Mouse (Mus musculus): ENCODE results near the gene Retnla.
"Not testable (repeated sequence)": the region's sequence is repeated elsewhere in the genome, so short reads cannot be mapped to it uniquely, and the experiment has no call there.

The Retnla gene
- long read RNA-seq, experiment 1, partial matches to known transcripts = 0 of 4 reads
- long read RNA-seq, experiment 1, other reads (novel, unspliced or antisense) = 0 of 4 reads
- long read RNA-seq, experiment 2, transcript Retnla-201 (4 exons, 599 nt) = major isoform, 9 of 10 reads
- long read RNA-seq, experiment 2, partial matches to known transcripts = 1 of 10 reads
- long read RNA-seq, experiment 2, other reads (novel, unspliced or antisense) = 0 of 10 reads

DNA sequence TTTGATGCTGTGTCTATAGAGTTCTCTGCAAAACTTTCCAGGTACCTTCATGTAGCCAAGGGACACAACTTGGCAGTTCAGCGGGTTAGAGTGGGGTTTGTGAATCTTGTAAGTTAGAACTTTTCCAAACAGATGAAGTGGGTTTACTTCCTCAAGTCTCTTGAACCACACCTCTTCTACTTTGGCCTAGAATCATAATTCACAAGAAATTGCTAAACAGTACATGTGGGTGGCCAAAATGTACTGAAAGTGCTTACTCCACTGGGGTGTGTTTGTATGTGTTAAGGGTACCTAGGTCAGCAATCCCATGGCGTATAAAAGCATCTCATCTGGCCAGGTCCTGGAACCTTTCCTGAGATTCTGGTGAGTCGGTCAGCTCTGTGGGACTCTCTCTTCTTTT lies at the start of gene Retnla:
Gene Retnla, plus strand, starts transcription at position 286 of the 400 bp plus-strand sequence.
- intact Hi-C loops (cut with DNase I) = no loop called here

DNA sequence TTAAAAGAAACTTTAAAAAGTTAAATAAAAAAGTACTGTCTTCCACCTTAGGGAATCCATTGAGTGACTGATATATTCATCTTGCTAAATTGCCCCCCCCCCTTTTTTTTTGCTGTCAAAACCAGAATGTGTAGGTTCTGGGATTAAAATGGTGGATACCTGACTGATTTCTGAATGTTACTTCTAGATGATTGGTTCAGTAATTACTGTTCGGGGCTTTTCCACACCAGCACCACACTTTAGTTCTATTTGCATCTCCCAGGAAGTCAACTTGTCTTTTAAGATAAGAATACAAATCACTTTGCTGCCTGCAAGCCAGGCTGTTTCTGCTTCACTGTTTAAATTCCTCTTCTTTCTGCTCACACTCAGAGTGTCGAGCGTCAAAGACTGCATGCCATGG lies 44.1 kb upstream of the Retnla start:
- intact Hi-C loops (cut with DNase I) = no loop called here

GRCm38 (mm10) chr16:48799470-48799869 lies 42.9 kb upstream of the Retnla start:
- intact Hi-C loops (cut with DNase I) = no loop called here

GRCm38 (mm10) chr16:48800906-48801305 lies 41.4 kb upstream of the Retnla start:
- intact Hi-C loops (cut with DNase I) = no loop called here

GRCm38 (mm10) chr16:48805412-48805811 lies 36.9 kb upstream of the Retnla start:
- intact Hi-C loops (cut with DNase I) = no loop called here

GRCm38 (mm10) chr16:48806521-48806920 lies 35.8 kb upstream of the Retnla start:
- intact Hi-C loops (cut with DNase I) = no loop called here

GRCm38 (mm10) chr16:48809374-48809773 lies 33.0 kb upstream of the Retnla start:
- intact Hi-C loops (cut with DNase I) = no loop called here

GRCm38 (mm10) chr16:48811881-48812436 lies 30.4 kb upstream of the Retnla start:
- intact Hi-C loops (cut with DNase I) = no loop called here

DNA sequence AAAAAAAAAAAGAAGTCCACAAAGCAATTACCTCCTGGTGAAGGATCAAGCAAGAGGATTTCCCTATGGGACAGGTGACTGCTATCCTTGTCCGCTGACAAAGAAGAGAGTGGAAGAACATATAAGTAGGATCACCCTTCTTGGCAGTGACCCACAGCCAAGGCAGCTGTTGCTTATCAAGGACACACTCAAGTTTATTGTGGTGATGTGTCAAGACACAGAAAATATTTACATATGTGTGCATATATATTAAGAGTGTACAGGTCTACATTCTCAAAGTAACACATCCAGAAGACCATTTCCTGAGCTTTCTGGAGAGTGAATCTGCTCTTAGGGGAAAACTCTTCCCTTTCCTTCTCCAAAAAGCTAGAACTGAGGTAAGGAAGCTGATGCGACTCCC lies 25.7 kb upstream of the Retnla start, which contains the start of gene Retnlb:
Gene Retnlb, plus strand, starts transcription at position 162 of the 400 bp plus-strand sequence.
- intact Hi-C loops (cut with DNase I) = no loop called here

DNA sequence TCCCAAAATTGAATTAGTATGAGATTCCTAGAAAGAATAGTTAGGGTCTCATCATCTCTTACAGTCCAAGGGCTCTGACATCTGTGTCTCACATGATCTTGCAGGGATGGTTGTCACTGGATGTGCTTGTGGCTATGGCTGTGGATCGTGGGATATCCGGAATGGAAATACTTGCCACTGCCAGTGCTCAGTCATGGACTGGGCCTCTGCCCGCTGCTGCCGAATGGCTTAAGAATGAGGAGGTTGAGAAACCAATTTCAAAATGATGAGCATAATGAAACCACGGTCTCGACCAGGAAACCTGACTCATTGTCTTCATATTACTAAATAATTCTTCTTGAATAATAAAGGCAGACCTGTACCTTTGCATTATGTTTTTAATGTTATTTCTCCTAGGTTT lies 23.8 kb upstream of the Retnla start:
- intact Hi-C loops (cut with DNase I) = no loop called here

- intact Hi-C loops (cut with DNase I) = no loop called here
These were observed 15.9 kb upstream of the Retnla start for GRCm38 (mm10) chr16:48826474-48826873.

DNA sequence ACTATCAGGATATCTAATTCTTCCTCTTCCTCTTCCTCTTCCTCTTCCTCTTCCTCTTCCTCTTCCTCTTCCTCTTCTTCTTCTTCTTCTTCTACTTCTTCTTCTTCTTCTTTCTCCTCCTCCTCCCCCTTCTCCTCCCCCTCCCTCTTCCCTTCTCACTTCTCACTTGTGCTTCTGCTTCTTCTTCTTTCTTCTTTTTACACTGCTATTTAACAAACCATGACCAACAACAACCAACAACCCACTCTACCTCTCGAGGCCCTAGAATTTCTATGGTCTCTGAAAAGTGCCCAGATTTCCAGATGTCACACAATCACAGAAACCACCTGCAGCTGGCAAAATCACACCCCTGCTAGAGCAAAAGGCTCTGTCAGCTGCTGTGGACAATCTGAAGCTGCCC lies 14.7 kb upstream of the Retnla start:
- intact Hi-C loops (cut with DNase I) = no loop called here

GRCm38 (mm10) chr16:48829060-48829459 lies 13.3 kb upstream of the Retnla start:
- intact Hi-C loops (cut with DNase I) = no loop called here

GRCm38 (mm10) chr16:48832055-48832454 lies 10.3 kb upstream of the Retnla start:
- intact Hi-C loops (cut with DNase I) = no loop called here

- intact Hi-C loops (cut with DNase I) = not testable (repeated sequence)
These were observed 8.7 kb upstream of the Retnla start for GRCm38 (mm10) chr16:48833626-48834025.

GRCm38 (mm10) chr16:48843671-48844386 lies 1.5 kb downstream of the Retnla start:
- intact Hi-C loops (cut with DNase I) = no loop called here

DNA sequence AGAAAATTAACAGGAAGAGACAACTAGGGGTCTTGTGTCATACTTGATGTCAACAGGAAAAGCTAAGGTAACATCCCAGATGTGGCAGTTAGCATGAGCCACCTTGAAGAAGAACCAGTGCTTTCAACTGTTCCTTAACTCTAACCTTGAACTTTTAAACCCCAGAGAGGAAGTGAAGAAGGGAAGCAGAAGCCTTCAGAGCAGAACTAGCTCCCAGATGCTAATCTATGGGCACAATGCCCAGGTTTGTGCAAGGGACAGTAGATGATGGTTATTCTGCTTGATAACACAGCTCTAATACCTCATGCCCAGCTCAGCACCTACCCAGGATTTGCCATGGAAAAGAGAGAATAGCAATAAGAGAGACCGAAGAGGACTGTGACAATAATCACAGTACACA lies 22.7 kb downstream of the Retnla start:
- intact Hi-C loops (cut with DNase I) = not testable (repeated sequence)

GRCm38 (mm10) chr16:48867690-48868089 lies 25.3 kb downstream of the Retnla start:
- intact Hi-C loops (cut with DNase I) = no loop called here

DNA sequence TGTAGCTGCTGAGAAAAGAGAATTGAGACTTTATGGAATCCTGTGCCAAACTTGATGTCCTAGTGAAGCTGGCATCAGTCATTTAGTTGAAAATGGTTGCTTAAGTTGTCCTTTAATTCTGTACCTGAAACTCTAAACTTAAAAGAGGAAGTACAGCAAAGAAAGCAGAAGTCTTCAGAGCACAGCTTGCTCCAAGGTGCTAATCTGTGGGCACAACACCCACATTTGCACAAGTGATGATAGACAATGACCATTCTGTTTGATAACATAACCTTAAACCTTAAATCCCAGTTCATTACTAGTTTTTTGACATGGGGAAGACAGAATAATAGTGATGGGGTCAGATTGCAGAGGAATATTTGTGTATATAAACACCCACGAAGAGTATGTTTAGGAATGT lies 26.3 kb downstream of the Retnla start:
- intact Hi-C loops (cut with DNase I) = no loop called here

GRCm38 (mm10) chr16:48869671-48870070 lies 27.3 kb downstream of the Retnla start:
- intact Hi-C loops (cut with DNase I) = no loop called here

DNA sequence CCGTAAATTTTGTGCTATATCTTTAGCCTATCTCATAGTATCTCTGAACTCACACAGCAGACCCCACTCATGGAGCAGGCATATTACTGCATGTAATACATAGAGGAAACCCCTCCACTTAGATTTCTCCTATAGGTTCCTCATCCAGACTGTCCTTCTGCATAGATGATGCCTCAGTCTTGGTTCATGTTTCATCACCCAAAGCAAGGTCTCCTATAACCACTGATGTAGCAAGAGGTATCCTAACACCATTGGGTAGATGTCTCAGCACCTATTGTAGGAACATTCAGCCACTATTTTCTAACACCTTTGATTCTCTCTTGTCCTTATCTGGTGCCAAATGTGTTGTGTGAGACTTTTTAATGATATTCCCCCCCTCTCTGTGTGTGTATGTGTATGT lies 29.4 kb downstream of the Retnla start:
- intact Hi-C loops (cut with DNase I) = no loop called here

- intact Hi-C loops (cut with DNase I) = no loop called here
These were observed 30.0 kb downstream of the Retnla start, which contains the start of gene Retnlg for GRCm38 (mm10) chr16:48872321-48872720. Gene Retnlg (plus strand): TSS chr16:48872621.

- intact Hi-C loops (cut with DNase I) = no loop called here
These were observed 48.4 kb downstream of the Retnla start for GRCm38 (mm10) chr16:48890733-48891132.

Measured in adrenal gland (tissue).